Mouse (Mus musculus) left cerebral cortex, postnatal 10 days (tissue): ENCODE data around the gene Hoxd8. TPM values are rescaled to one million over a fixed set of nuclear protein-coding genes. Genes with fewer than 3 reads are reported as not detected.

Experiments used
- DNase-seq, 2 experiments: peaks; one replicate each; pipeline ENCODE4 v3.0.0; 2021 to 2022; ENCODE audit warnings: low spot score in 2 of 2, mixed read lengths in 1 of 2; ENCODE audit errors: extremely low spot score in 1 of 2
- intact Hi-C: fragments of 180-260 bp; cut with DNase I; formaldehyde crosslinking; loops from one replicate; pipeline ENCODE4 v1.15.1; 2025
- microRNA-seq: library from miRNA; unstranded; fragments of <30 nt; microRNA quantifications from one replicate; pipeline ENCODE4 v1.2.0, GENCODE M21; 2022
- total RNA-seq, 2 experiments: library from RNA; stranded (reverse); gene quantifications; 2 replicates each; pipeline ENCODE4 v1.2.3; 2021

Gene Hoxd8
- total RNA-seq, 2 experiments from 2014 or later, result not detected

DNA sequence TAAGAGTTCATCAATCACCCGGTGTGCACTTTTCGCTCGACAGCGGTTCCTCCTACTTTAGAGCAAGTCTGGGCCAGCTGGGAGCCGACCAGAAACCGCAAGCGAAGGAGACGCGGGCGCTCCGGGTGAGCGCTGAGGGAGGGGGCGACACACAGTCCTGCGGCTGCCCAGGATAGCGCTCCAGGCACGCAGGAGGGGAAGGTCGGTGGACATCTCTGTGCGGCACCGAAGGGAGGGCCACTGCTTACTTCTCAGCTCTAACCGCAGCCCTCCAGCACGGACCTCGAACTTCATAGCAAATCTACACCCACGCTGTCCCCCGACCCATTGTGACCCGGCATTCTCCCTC lies 48.7 kb downstream of the Hoxd8 start:
- peak in 1 of 2 experiments; percentile 14 for DNase-seq
- intact Hi-C loops, result loop anchor here (10.0 kb wide), 1 partner anchor 212 kb away; no protein-coding TSS in a partner anchor

DNA sequence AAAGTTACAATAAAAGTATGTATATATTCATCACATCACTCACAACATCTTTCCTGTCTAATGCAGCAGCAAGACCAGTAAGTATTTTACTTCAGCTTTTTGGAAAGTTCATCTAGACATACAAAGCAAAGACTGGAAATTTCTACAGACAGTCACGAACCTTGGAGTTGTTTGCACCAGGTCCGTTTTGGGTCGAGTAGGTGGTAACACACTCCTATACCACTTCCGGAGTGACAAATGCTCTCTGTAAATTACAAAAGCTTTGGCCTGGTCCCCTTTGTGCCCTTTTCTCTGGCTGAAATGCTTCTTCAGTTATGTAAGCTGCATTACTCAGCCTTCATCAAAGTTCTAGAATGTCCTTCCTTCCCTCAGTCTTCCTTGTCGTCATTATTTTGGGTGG lies 49.3 kb downstream of the Hoxd8 start:
- intact Hi-C loops, result loop anchor here (10.0 kb wide), 1 partner anchor 211 kb away; no protein-coding TSS in a partner anchor
- no peak for DNase-seq

Small RNA genes lying within 50 kb of the gene (microRNA-seq; reads per million reads assigned to microRNA genes)
- not detected for gene Gm44463
- 52.3 reads per million, percentile 51 among the genes with 10 or more reads in this experiment for gene Mir10b

Other genes starting within 250 kb of the Hoxd8 start
- gene Lnpk, start 125.2 kb upstream of the Hoxd8 start, total RNA-seq, result 10 to 100 TPM; 65.3 to 68.8 TPM
- gene Evx2, start 45.1 kb upstream of the Hoxd8 start, total RNA-seq, result not detected
- not detected for gene Hoxd13, start 36.3 kb upstream of the Hoxd8 start, total RNA-seq
- gene Hoxd12, start 29.6 kb upstream of the Hoxd8 start, total RNA-seq, result not detected
- gene Hoxd11, start 25.1 kb upstream of the Hoxd8 start, total RNA-seq, result not detected
- not detected for gene Hoxd10, start 12.7 kb upstream of the Hoxd8 start, total RNA-seq
- not detected for gene Hoxd9, start 6.9 kb upstream of the Hoxd8 start, total RNA-seq
- not detected for gene Hoxd3, start 7.3 kb downstream of the Hoxd8 start, total RNA-seq
- not detected for gene Hoxd4, start 7.3 kb downstream of the Hoxd8 start, total RNA-seq
- gene Gm28230, start 22.1 kb downstream of the Hoxd8 start, total RNA-seq, result not detected
- gene Hoxd1, start 58.4 kb downstream of the Hoxd8 start, total RNA-seq, result under 1 TPM in 1 of 2 experiments, not detected in 1; 0.24 TPM
- gene Mtx2, start 121.2 kb downstream of the Hoxd8 start, total RNA-seq, result 10 to 100 TPM; 60.3 to 61.6 TPM